Mouse (Mus musculus) thymus, adult 2 months (tissue): Measurements from ENCODE around the gene Gata1.

ENCODE experiments used
- CTCF ChIP-seq: fragments of 200-500 bp; IDR thresholded peaks from 2 replicates; pipeline ENCODE4 v1.5.1; 2012; ENCODE audit warnings: mild to moderate bottlenecking, control low read depth, low read length, moderate library complexity, borderline replicate concordance; ENCODE audit not compliant: control insufficient read depth, poor library complexity, insufficient read depth; ENCODE audit errors: extremely low read depth
- POLR2A ChIP-seq: fragments of 200-500 bp; IDR thresholded peaks from 2 replicates; pipeline ENCODE4 v1.6.1; 2012; ENCODE audit warnings: mild to moderate bottlenecking, low read length, control low read depth, moderate library complexity; ENCODE audit not compliant: control insufficient read depth, poor library complexity, insufficient read depth; ENCODE audit errors: extremely low read depth

DNA sequence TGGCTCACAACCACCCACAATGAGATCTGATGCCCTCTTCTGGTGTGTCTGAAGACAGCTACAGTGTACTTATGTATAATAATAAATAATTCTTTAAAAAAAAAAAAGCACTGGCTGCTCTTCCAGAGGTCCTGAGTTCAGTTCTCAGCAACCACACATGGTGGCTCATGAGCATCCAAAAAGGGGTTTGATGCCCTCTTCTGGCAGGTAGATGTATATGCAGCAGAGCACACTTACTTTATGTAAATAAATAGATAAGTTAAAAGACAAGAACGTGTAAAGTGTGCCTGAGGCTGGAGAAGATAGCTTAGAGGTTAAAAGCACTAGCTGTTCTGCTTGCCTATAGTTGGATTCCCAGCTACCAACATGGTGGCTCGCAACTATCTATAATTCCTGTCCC, 46.9 kb upstream of the Gata1 start:
- TF ChIP-seq POLR2A = no peak
- TF ChIP-seq CTCF = no peak
